Comparison of ENCODE assay signal across 9 mouse cellular contexts in the genomic region with DNA sequence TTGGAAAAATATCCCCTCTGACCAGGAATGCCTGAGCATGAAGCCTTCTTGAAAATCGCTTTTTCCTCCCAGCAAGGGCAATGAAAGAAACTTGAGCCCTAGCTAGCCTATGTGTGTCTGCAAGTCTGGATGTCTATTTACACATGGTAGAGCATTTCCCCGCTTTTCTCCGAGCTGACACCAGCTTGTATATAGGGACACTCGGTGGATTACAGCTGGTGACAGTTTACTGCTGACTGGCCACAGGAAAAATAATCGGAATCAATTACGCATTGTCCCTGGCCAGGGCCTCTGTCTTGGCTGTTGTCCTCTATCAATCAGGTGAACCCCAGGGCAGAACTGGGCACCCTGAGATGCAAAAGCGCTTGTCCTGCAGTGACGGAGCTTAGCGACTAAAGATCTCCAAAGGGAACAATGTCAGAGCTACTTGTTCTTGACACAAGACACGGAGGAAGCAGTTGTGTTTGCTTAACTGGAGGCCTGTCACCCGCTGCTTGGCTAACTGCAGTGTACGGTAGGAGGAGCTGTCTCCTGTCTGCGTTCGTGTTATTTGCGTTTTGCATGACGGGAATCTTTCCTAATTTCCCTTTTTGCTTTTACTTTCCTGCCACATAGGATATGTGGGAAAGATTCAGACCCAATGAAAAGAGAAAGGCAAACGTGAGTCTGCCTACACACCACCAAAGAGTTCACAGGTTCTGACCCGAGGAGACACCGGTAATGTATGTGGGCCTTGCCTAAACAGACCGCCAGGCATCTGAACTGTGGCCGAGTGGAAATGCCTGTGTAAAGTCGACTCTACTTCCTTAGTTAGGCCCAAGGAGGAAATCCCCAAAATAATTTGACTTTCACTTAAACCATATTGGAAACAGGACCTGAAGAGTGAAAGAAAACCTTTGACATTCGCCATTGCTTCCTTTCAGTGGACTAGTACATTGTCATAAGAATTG. TPM values are rescaled to one million over a fixed set of nuclear protein-coding genes. Genes with fewer than 3 reads are reported as not detected.
DNase-seq lines count a peak whose midpoint lies in the region; ATAC-seq lines count a peak whose summit lies in the region.
"Had no signal": no experiment of that assay in that cellular context is flagged by ENCODE, and none has a peak within 500 bp of the region (broad histone marks: within the 10 kb centered on the region; RNA-seq: fewer than 3 reads in every experiment).

No protein-coding gene starts in this region.

- H3K9me3 ChIP-seq in embryonic facial prominence, embryonic 14.5 days (ENCODE audit: control insufficient read depth, low read length): no peaks in the 10 kb centered on the region
- no peaks in the 10 kb centered on the region for H3K9me3 ChIP-seq in megakaryocyte, embryonic 14.5 days

- H3K9ac ChIP-seq in embryonic facial prominence, embryonic 14.5 days (ENCODE audit: low read depth, low read length): peak overlapping the region; percentile 62

- H3K4me1 ChIP-seq in embryonic facial prominence, embryonic 14.5 days (ENCODE audit: control insufficient read depth, insufficient read depth, low read length): peaks cover 85% of the 10 kb centered on the region
- peaks cover 19% of the 10 kb centered on the region for H3K4me1 ChIP-seq in megakaryocyte, embryonic 14.5 days

- no peaks in the 10 kb centered on the region for H3K27me3 ChIP-seq in embryonic facial prominence, embryonic 14.5 days (replicated peaks; ENCODE audit: control insufficient read depth, insufficient read depth, low read length)
- peaks cover 4% of the 10 kb centered on the region for H3K27me3 ChIP-seq in megakaryocyte, embryonic 14.5 days (replicated peaks)

- intact Hi-C loops in heart, postnatal 36 days (cut with DNase I): loop anchor here (2.0 to 5.0 kb wide), 4 partner anchors 36 to 212 kb away; no protein-coding TSS in a partner anchor

- H3K36me3 ChIP-seq in embryonic facial prominence, embryonic 14.5 days (ENCODE audit: control insufficient read depth, insufficient read depth, low read length): no peaks in the 10 kb centered on the region
- no peaks in the 10 kb centered on the region for H3K36me3 ChIP-seq in megakaryocyte, embryonic 14.5 days (replicated peaks; ENCODE audit: low read length)

- H3K27ac ChIP-seq in embryonic facial prominence, embryonic 14.5 days (replicated peaks; ENCODE audit: low read depth, low read length): peak overlapping the region; percentile 99

- H3K4me3 ChIP-seq in embryonic facial prominence, embryonic 14.5 days (ENCODE audit: low read depth, low read length): peak overlapping the region; percentile 7
- H3K4me3 ChIP-seq in megakaryocyte, embryonic 14.5 days (replicated peaks): peak overlapping the region; percentile 74

- H3K4me2 ChIP-seq in embryonic facial prominence, embryonic 14.5 days (ENCODE audit: low read depth, low read length): peak overlapping the region; percentile 44

- 16% methylated on average over 23 of the region's 23 CpGs for WGBS in embryonic facial prominence, embryonic 14.5 days
- 23% methylated on average over 23 of the region's 23 CpGs for WGBS in large intestine, adult 2 months

- ATAC-seq in embryonic facial prominence, embryonic 14.5 days (ENCODE audit: low read depth): peak; percentile 34; the same call in 1 of the 2 replicates

- peak; percentile 22 for DNase-seq in right cerebral cortex, postnatal 25 days
- DNase-seq in right cerebral cortex, adult 18-20 months: no peak
- peak; percentile 92 for DNase-seq in embryonic facial prominence, embryonic 14.5 days (ENCODE audit: low spot score)
- DNase-seq in heart, postnatal 36 days: peak; percentile 54 to 62
- peak; percentile 57 for DNase-seq in large intestine, adult 2 months (ENCODE audit: low read depth, low spot score)
- DNase-seq in testis, postnatal 14 days (ENCODE audit: low spot score): peak; percentile 24
- DNase-seq in c-Kit-positive CD71-positive TER-119-positive erythroid progenitor cells, embryonic 14.5 days (ENCODE audit: low spot score): no peak

RNA-seq across cellular contexts. Expression of a gene that starts 25.7 kb away (rescaled TPM):
- polyA plus RNA-seq in embryonic facial prominence, embryonic 14.5 days (2014; fragmentation: Nextera tagmentation; extraction: Ambion mirVana): not detected in 2 replicates
- total RNA-seq in heart, postnatal 36 days (2021): not detected
- polyA plus RNA-seq in large intestine, adult 2 months (2012; rRNA removed): not detected in 2 replicates
- polyA plus RNA-seq in megakaryocyte, embryonic 14.5 days (2012; ENCODE audit: insufficient read depth, low replicate concordance): not detected in 2 replicates
- total RNA-seq: MEL had no signal

RNA-seq across cellular contexts. Expression of a gene that starts 36.1 kb away (rescaled TPM):
- polyA plus RNA-seq in embryonic facial prominence, embryonic 14.5 days (2014; fragmentation: Nextera tagmentation; extraction: Ambion mirVana): 40.8 and 45.8 TPM in 2 replicates
- 10 to 100 TPM; 14.3 to 17.6 TPM for total RNA-seq in heart, postnatal 36 days (2021)
- polyA plus RNA-seq in large intestine, adult 2 months (2012; rRNA removed): 15.9 and 20.8 TPM in 2 replicates
- 0.63 TPM in 1 of 2 replicates, not detected in the other for polyA plus RNA-seq in megakaryocyte, embryonic 14.5 days (2012; ENCODE audit: insufficient read depth, low replicate concordance)

Comparison
In these comparisons a context has a peak if more than half of its experiments do, and no peak if none do; other contexts are left out.
1. DNase-seq: peak in right cerebral cortex, postnatal 25 days (single experiment), embryonic facial prominence, embryonic 14.5 days (single experiment), heart, postnatal 36 days (2 of 2), large intestine, adult 2 months (single experiment) and testis, postnatal 14 days (single experiment); none in right cerebral cortex, adult 18-20 months (single experiment) and c-Kit-positive CD71-positive TER-119-positive erythroid progenitor cells, embryonic 14.5 days (single experiment).
2. RNA of a gene that starts 36.1 kb away (polyA plus RNA-seq): 40.8 to 45.8 TPM in embryonic facial prominence, embryonic 14.5 days and 15.9 to 20.8 TPM in large intestine, adult 2 months; 0.63 TPM in megakaryocyte, embryonic 14.5 days; every median in the first group is over 10 times any median in the second.